Mouse (Mus musculus) heart, postnatal 0 days (tissue): ENCODE data around the gene Tubb2b. TPM values are rescaled to one million over a fixed set of nuclear protein-coding genes. Genes with fewer than 3 reads are reported as not detected.

ENCODE experiments used
- ATAC-seq: fragments of 200-750 bp; cut with Nextera tagmentation; 2 replicates; pipeline ENCODE4 v1.8.0; 2017; ENCODE audit warnings: low read depth, moderate number of reproducible peaks, moderate library complexity; ENCODE audit not compliant: insufficient read depth
- DNase-seq: peaks from one replicate; pipeline ENCODE4 v3.0.0-alpha.2; 2016; ENCODE audit warnings: low spot score
- H3K27ac ChIP-seq: fragments of 300-500 bp; sonication (generic); 2 replicates; pipeline ENCODE4 v1.5.1; 2014; ENCODE audit warnings: low read depth, mild to moderate bottlenecking
- H3K27me3 ChIP-seq: fragments of 300-500 bp; sonication (generic); 2 replicates; pipeline ENCODE4 v1.6.1; 2014; ENCODE audit warnings: low read length, mixed read lengths; ENCODE audit not compliant: control insufficient read depth, insufficient read depth
- H3K36me3 ChIP-seq: fragments of 300-500 bp; sonication (generic); replicated peaks from 2 replicates; pipeline ENCODE4 v1.6.1; 2014; ENCODE audit warnings: low read length, mixed read lengths; ENCODE audit not compliant: control insufficient read depth, insufficient read depth
- H3K4me1 ChIP-seq: fragments of 300-500 bp; sonication (generic); 2 replicates; pipeline ENCODE4 v1.6.1; 2014; ENCODE audit warnings: antibody characterized with exemption; ENCODE audit not compliant: control insufficient read depth, insufficient read depth
- H3K4me2 ChIP-seq: fragments of 300-500 bp; sonication (generic); 2 replicates; pipeline ENCODE4 v1.6.1; 2014; ENCODE audit warnings: low read depth, mild to moderate bottlenecking, low read length, moderate library complexity
- H3K4me3 ChIP-seq: fragments of 300-500 bp; sonication (generic); 2 replicates; pipeline ENCODE4 v1.5.1; 2014; ENCODE audit warnings: low read depth, low read length
- H3K9ac ChIP-seq: fragments of 300-500 bp; sonication (generic); replicated peaks from 2 replicates; pipeline ENCODE4 v1.6.1; 2014; ENCODE audit warnings: low read depth, low read length, mixed read lengths
- H3K9me3 ChIP-seq: fragments of 300-500 bp; sonication (generic); replicated peaks from 2 replicates; pipeline ENCODE4 v1.6.1; 2016; ENCODE audit warnings: low read length; ENCODE audit not compliant: control insufficient read depth
- CTCF ChIP-seq: IDR thresholded peaks from 2 replicates; pipeline ENCODE4 v1.5.1; 2016; ENCODE audit warnings: antibody characterized with exemption, control low read depth, low read depth
- EP300 ChIP-seq: IDR thresholded peaks from 2 replicates; pipeline ENCODE4 v1.6.1; 2016; ENCODE audit warnings: antibody characterized with exemption, low read depth
- WGBS: fragments of 180-500 bp; shearing (Covaris S2); extraction: QIAGEN DNeasy Blood & Tissue Kit; methylation state at CpG from one replicate; pipeline ENCODE4 v1.1.7; 2014; 5-methylcytosine and 5-hydroxymethylcytosine counted together
- polyA plus RNA-seq: library from polyadenylated mRNA; unstranded; fragments of >200 nt; fragmentation: Nextera tagmentation; extraction: Ambion mirVana; gene quantifications from 2 replicates; pipeline ENCODE4 v1.2.1, GENCODE M21; 2015
- total RNA-seq: library from RNA; depleted of rRNA; stranded (reverse); fragments of >200 nt; gene quantifications from 2 replicates; pipeline ENCODE4 v1.2.3, GENCODE M21; 2014; ENCODE audit warnings: low replicate concordance

Tubb2b gene
- total and polyA plus RNA-seq, 2 experiments from 2014 or later, result 19.7 to 157 TPM

GRCm38 (mm10) chr13:34153254-34154011 lies 23.2 kb upstream of the Tubb2b start:
- ATAC-seq, result no peak
- TF ChIP-seq CTCF (no peak), EP300 (no peak)
- H3K27ac ChIP-seq, result peak overlapping the region; percentile 17
- WGBS, result 53% methylated on average over 4 of the region's 5 CpGs
- DNase-seq, result no peak
- H3K4me3 ChIP-seq, result no peak overlapping the region
- no peaks in the 10 kb centered on the region for H3K9me3 ChIP-seq
- H3K4me2 ChIP-seq, result no peak overlapping the region
- H3K4me1 ChIP-seq, result peaks cover 43% of the 10 kb centered on the region
- no peak overlapping the region for H3K9ac ChIP-seq
- H3K27me3 ChIP-seq, result no peaks in the 10 kb centered on the region
- H3K36me3 ChIP-seq, result no peaks in the 10 kb centered on the region

DNA sequence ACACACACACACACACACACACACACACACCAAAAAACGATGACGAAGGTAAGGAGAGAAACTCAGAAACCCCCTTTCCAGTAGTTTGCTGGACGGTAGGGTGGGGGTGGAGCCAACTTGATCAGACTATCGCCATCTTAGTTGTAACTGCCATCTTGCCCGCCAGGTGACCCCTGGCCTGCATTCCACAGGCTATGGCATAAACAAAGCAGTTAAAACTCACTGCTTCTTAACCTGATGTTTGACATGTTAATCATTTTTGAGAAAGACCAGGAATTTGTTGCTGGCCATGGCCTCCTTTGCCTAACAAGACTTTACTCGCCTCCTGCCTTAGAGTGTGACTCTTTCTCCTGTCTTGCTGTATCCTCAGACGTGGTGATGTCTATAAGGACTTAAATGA lies 22.4 kb upstream of the Tubb2b start:
- Histone ChIP-seq H3K27ac (no peak overlapping the region), H3K4me3 (no peak overlapping the region), H3K27me3 (no peaks in the 10 kb centered on the region), H3K4me1 (peaks cover 50% of the 10 kb centered on the region), H3K4me2 (no peak overlapping the region), H3K9ac (no peak overlapping the region), H3K36me3 (no peaks in the 10 kb centered on the region), H3K9me3 (no peaks in the 10 kb centered on the region)
- ATAC-seq, result no peak
- WGBS, result 81% methylated on average over 7 of the region's 7 CpGs
- DNase-seq, result no peak
- TF ChIP-seq EP300, result no peak
- TF ChIP-seq CTCF, result no peak

DNA sequence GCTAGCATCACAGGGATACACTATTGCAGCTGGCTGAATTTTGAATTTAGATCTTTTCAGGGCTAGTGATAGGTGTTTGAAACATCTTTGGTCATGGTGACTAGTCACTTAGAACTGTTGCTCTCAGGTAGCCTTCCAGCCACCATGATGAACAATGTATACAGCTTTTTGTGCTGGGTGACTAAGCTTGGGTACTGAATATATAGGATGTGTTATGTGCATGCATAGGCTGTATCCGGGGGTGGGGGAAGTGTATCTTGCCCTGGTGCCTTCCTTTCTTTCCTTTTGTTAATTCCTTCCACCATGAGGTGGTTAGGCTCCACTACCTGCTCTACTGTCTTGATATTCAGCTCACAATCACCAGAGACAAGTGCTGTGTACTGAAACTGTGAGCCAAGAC lies 21.2 kb upstream of the Tubb2b start:
- H3K36me3 ChIP-seq, result no peaks in the 10 kb centered on the region
- DNase-seq (no peak), ATAC-seq (no peak)
- no peak overlapping the region for H3K9ac ChIP-seq
- TF ChIP-seq CTCF, result no peak
- no peak for TF ChIP-seq EP300
- no peaks in the 10 kb centered on the region for H3K27me3 ChIP-seq
- no peak overlapping the region for H3K4me2 ChIP-seq
- no peak overlapping the region for H3K27ac ChIP-seq
- 76% methylated on average over 1 of the region's 1 CpGs for WGBS
- no peaks in the 10 kb centered on the region for H3K9me3 ChIP-seq
- no peak overlapping the region for H3K4me3 ChIP-seq
- H3K4me1 ChIP-seq, result peaks cover 43% of the 10 kb centered on the region

DNA sequence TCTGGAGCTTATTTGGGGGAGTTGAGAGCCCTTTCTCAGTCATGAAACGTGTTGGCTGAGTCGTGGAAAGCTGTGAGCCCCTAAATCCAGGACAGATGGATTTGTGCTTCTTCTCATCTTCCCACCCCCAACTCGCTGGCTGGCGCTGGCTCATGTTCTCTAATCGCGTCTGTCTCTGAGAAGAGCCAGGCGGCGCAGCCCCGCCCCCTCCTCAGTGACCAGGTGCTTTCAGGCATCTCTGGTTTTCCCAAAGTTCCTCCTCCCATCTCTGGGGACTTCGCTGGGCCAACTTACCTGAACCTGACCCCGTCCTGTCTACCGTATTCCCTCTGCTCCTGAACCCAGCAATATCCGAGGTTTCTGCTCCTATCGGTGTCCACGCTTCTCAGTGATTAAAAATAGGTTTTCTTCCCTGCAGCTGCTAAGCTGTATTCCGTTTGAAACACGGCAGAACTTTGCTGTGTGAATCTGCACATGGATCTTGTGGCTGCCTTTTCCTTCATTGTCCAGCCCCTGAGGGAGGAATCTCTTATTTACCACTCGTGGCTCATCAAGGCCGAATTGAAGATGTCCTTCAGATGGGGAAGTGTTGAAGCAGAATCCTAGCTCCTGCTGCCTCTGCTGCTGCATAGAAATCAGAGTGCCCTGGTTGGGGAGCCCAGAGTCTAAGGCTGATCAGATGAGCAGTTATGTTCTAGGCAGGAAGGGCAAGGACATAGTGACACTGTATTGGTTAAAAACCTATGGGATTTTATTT lies 20.2 kb upstream of the Tubb2b start:
- no peak for ATAC-seq
- peak overlapping the region; percentile 81 for H3K4me2 ChIP-seq
- TF ChIP-seq CTCF, result no peak
- no peak for TF ChIP-seq EP300
- no peaks in the 10 kb centered on the region for H3K9me3 ChIP-seq
- 9% methylated on average over 19 of the region's 19 CpGs for WGBS
- peak overlapping the region; percentile 23; the same call in 1 of the 2 replicates for H3K9ac ChIP-seq
- peaks cover 34% of the 10 kb centered on the region for H3K4me1 ChIP-seq
- H3K4me3 ChIP-seq, result peak overlapping the region; percentile 19; the same call in 1 of the 2 replicates
- H3K27me3 ChIP-seq, result no peaks in the 10 kb centered on the region
- peak overlapping the region; percentile 89 for H3K27ac ChIP-seq
- DNase-seq, result no peak
- H3K36me3 ChIP-seq, result no peaks in the 10 kb centered on the region

DNA sequence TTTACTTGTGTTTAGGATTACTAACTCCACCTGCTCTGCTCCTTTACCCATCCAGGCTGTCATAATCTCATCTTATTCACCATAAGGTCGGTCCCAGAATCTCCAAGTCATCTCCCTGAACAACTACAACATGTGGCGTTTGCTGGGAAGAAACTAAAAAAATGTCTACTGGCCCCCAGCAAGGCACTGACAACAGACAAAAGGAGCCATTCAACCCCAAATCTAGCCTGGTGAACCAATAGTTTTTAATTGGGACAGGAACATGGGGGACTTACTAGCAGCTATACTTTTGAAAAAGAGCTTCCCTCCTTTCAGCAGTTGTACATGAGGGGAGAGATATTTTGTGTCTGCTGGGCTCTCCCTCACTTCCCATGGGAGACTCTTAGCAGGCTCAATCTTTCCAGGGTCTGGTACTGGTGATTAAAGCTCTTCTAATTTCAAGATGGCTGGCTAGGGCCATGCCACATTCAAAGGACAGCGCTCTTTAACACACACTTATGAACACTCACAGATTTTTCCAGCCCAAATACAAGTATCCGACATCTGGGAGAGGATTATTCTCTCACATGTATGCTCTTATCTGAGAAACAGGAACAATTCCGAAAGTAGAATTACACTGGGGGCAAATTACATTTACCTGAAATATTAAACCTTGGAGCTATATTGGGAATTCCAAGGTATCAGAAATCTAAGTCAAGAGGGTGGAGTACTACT lies 19.4 kb upstream of the Tubb2b start:
- Histone ChIP-seq H3K4me1 (peaks cover 32% of the 10 kb centered on the region), H3K4me2 (peak overlapping the region; percentile 81), H3K9me3 (no peaks in the 10 kb centered on the region), H3K4me3 (peak overlapping the region; percentile 55), H3K9ac (peak overlapping the region; percentile 23), H3K27me3 (no peaks in the 10 kb centered on the region), H3K27ac (peak overlapping the region; percentile 89), H3K36me3 (no peaks in the 10 kb centered on the region)
- 43% methylated on average over 5 of the region's 5 CpGs for WGBS
- ATAC-seq (no peak), DNase-seq (no peak)
- no peak for TF ChIP-seq EP300
- TF ChIP-seq CTCF, result no peak
